Mouse (Mus musculus): ENCODE measurements around the gene Zeb2.

DNA sequence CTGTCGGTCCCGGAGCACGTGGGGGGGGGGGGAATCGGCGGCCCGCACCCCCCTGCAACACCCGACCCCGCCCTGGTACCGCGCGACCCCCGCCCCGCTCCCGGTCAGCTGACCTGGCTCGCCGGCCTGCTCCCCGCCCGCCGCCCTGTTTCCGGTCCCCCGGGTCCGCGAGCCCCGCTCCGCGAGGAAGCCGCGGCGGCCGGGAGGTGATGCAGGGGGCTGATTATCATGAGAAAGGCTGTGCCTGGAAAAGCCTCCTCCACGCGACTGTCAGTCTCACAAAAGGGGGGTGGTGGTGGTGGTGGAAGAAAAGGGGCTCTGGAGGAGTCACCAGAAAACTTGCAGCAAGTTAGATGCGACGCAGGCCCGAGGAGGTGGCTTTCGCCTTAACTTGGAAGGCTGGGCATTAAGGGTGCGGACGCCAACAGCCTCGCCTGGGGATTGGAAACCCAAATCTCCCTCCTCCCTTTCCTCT, at the start of gene Zeb2:
- TF ChIP-seq TAL1 (IDR thresholded peaks at IDR 0.05; ENCODE audit: low read length) (no peak), GATA1 (IDR thresholded peaks at IDR 0.05; ENCODE audit: low read length) (no peak)
